ENCODE assay signal across 7 mouse cellular contexts in the genomic region with DNA sequence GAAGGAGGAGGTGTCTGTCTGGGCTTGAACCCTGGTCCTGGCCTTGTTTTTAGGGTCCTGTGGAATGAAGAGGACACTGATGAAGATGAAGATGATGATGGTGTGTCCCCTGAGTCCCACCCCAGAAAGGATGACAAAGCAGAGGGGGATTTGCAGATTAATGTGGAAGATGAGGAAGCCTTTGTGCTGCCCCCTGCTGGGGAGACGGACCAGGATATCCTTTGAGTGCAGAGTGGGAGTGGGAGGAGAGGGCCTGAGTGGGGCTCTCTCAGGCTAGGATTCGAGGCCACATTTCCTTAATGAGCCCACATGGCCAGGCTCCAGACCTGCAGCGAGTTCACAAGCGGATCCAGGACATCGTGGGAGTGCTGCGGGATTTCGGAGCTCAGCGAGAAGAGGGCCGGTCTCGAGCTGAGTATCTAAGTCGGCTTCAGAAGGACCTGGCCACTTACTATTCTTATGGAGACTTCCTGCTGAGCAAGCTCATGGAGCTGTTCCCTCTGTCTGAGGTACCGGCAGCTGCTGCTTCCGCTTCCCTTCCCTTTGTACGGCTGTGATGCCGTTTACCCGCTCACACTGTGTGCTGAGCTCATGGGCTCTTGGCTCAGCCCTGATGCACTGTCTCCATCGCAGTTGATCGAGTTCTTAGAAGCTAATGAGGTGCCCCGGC. TPM values are rescaled to one million over a fixed set of nuclear protein-coding genes. Genes with fewer than 3 reads are reported as not detected.
DNase-seq lines count a peak whose midpoint lies in the region; ATAC-seq and TF ChIP-seq lines count a peak whose summit lies in the region.

No protein-coding gene starts in this region.

- 0 out of 2 replicates have a peak, but pooled peaks have one; percentile 10 for ATAC-seq in hindbrain, embryonic 11.5 days (ENCODE audit: low FRiP score)
- no peak for ATAC-seq in hindbrain, embryonic 16.5 days

- WGBS in hindbrain, embryonic 11.5 days: 87% methylated on average over 19 of the region's 19 CpGs
- 87% methylated on average over 19 of the region's 19 CpGs for WGBS in hindbrain, embryonic 16.5 days
- WGBS in bone marrow, adult 2 months: 89% methylated on average over 19 of the region's 19 CpGs

- TF ChIP-seq CTCF in bone marrow, adult 2 months (IDR thresholded peaks at IDR 0.05; ENCODE audit: control insufficient read depth, insufficient read depth, low read length): peak; percentile 66; the same call in 1 of the 2 replicates

- peak; percentile 59 for DNase-seq in hindbrain, embryonic 11.5 days (ENCODE audit: low spot score)
- DNase-seq in right cerebral cortex, adult 18-20 months: peak; percentile 55
- no peak for DNase-seq in right cerebral cortex, postnatal 25 days
- DNase-seq in kidney, postnatal 4 days: peak; percentile 67 to 73
- peak; percentile 83 for DNase-seq in thymus, postnatal 4 days

- H3K4me1 ChIP-seq in hindbrain, embryonic 11.5 days (replicated peaks; ENCODE audit: control insufficient read depth, insufficient read depth, low read length): 0 out of 2 replicates have a peak, but pooled peaks cover 2% of the 10 kb centered on the region
- peaks cover 6% of the 10 kb centered on the region for H3K4me1 ChIP-seq in hindbrain, embryonic 16.5 days (ENCODE audit: control insufficient read depth, insufficient read depth, low read depth, low read length)
- no peaks in the 10 kb centered on the region for H3K4me1 ChIP-seq in bone marrow, adult 2 months (ENCODE audit: control insufficient read depth, insufficient read depth, low read length)

- no peaks in the 10 kb centered on the region for H3K9me3 ChIP-seq in hindbrain, embryonic 11.5 days (ENCODE audit: control insufficient read depth, low read length)
- H3K9me3 ChIP-seq in hindbrain, embryonic 16.5 days (ENCODE audit: control insufficient read depth, low read length): no peaks in the 10 kb centered on the region

- H3K9ac ChIP-seq in hindbrain, embryonic 11.5 days (ENCODE audit: low read depth, low read length): no peak overlapping the region
- H3K9ac ChIP-seq in hindbrain, embryonic 16.5 days (ENCODE audit: low read depth, low read length): no peak overlapping the region

- no peaks in the 10 kb centered on the region for H3K27me3 ChIP-seq in hindbrain, embryonic 11.5 days (ENCODE audit: control insufficient read depth, insufficient read depth, low read length)
- no peaks in the 10 kb centered on the region for H3K27me3 ChIP-seq in hindbrain, embryonic 16.5 days (replicated peaks; ENCODE audit: control insufficient read depth, insufficient read depth, low read length)

- peaks cover 23% of the 10 kb centered on the region for H3K36me3 ChIP-seq in hindbrain, embryonic 11.5 days (ENCODE audit: control insufficient read depth, insufficient read depth, low read length)
- peaks cover 55% of the 10 kb centered on the region for H3K36me3 ChIP-seq in hindbrain, embryonic 16.5 days (ENCODE audit: control insufficient read depth, insufficient read depth, low read length)

- no peak overlapping the region for H3K27ac ChIP-seq in hindbrain, embryonic 11.5 days (ENCODE audit: low read depth, low read length)
- H3K27ac ChIP-seq in hindbrain, embryonic 16.5 days (ENCODE audit: low read depth, low read length): no peak overlapping the region
- no peak overlapping the region for H3K27ac ChIP-seq in bone marrow, adult 2 months (ENCODE audit: control insufficient read depth, insufficient read depth, low read depth, low read length, poor library complexity)

- no peak overlapping the region for H3K4me3 ChIP-seq in hindbrain, embryonic 11.5 days (ENCODE audit: low read depth, low read length)
- H3K4me3 ChIP-seq in hindbrain, embryonic 16.5 days (ENCODE audit: low read length): no peak overlapping the region
- no peak overlapping the region for H3K4me3 ChIP-seq in bone marrow, adult 2 months (replicated peaks; ENCODE audit: control insufficient read depth, low read depth, low read length)

- no peak for TF ChIP-seq POLR2A in bone marrow, adult 2 months (IDR thresholded peaks at IDR 0.05; ENCODE audit: borderline replicate concordance, control insufficient read depth, low read depth, low read length)

- H3K4me2 ChIP-seq in hindbrain, embryonic 11.5 days (replicated peaks; ENCODE audit: low read depth, low read length): no peak overlapping the region
- no peak overlapping the region for H3K4me2 ChIP-seq in hindbrain, embryonic 16.5 days (ENCODE audit: low read length)

RNA-seq across cellular contexts. Expression of a gene that starts 5.4 kb away (rescaled TPM):
- 45.3 and 58.8 TPM in 2 replicates for polyA plus RNA-seq in hindbrain, embryonic 11.5 days (2014; fragmentation: Nextera tagmentation; extraction: Ambion mirVana)
- 48.6 and 50.7 TPM in 2 replicates for polyA plus RNA-seq in hindbrain, embryonic 16.5 days (2015; fragmentation: Nextera tagmentation; extraction: Ambion mirVana)
- 12.5 and 25.7 TPM in 2 replicates for polyA plus RNA-seq in bone marrow, adult 2 months (2011; ENCODE audit: insufficient read depth, insufficient read length, low replicate concordance, missing spikeins)

RNA-seq across cellular contexts. Expression of a gene that starts 7.9 kb away (rescaled TPM):
- 10.3 and 10.4 TPM in 2 replicates for polyA plus RNA-seq in hindbrain, embryonic 11.5 days (2014; fragmentation: Nextera tagmentation; extraction: Ambion mirVana)
- polyA plus RNA-seq in hindbrain, embryonic 16.5 days (2015; fragmentation: Nextera tagmentation; extraction: Ambion mirVana): 20.3 and 21.9 TPM in 2 replicates
- polyA plus RNA-seq in bone marrow, adult 2 months (2011; ENCODE audit: insufficient read depth, insufficient read length, low replicate concordance, missing spikeins): 21.0 and 39.0 TPM in 2 replicates

RNA-seq across cellular contexts. Expression of a gene that starts 29.1 kb away (rescaled TPM):
- polyA plus RNA-seq in hindbrain, embryonic 11.5 days (2014; fragmentation: Nextera tagmentation; extraction: Ambion mirVana): 2,070 and 2,095 TPM in 2 replicates
- 1,587 and 1,624 TPM in 2 replicates for polyA plus RNA-seq in hindbrain, embryonic 16.5 days (2015; fragmentation: Nextera tagmentation; extraction: Ambion mirVana)
- 40.4 and 98.2 TPM in 2 replicates for polyA plus RNA-seq in bone marrow, adult 2 months (2011; ENCODE audit: insufficient read depth, insufficient read length, low replicate concordance, missing spikeins)

RNA-seq across cellular contexts. Expression of a gene that starts 41.4 kb away (rescaled TPM):
- 105 and 130 TPM in 2 replicates for polyA plus RNA-seq in hindbrain, embryonic 11.5 days (2014; fragmentation: Nextera tagmentation; extraction: Ambion mirVana)
- 66.6 and 68.4 TPM in 2 replicates for polyA plus RNA-seq in hindbrain, embryonic 16.5 days (2015; fragmentation: Nextera tagmentation; extraction: Ambion mirVana)
- 66.8 and 106 TPM in 2 replicates for polyA plus RNA-seq in bone marrow, adult 2 months (2011; ENCODE audit: insufficient read depth, insufficient read length, low replicate concordance, missing spikeins)

RNA-seq across cellular contexts. Expression of a gene that starts 54.4 kb away (rescaled TPM):
- polyA plus RNA-seq in hindbrain, embryonic 11.5 days (2014; fragmentation: Nextera tagmentation; extraction: Ambion mirVana): 109 and 110 TPM in 2 replicates
- 37.7 and 50.2 TPM in 2 replicates for polyA plus RNA-seq in hindbrain, embryonic 16.5 days (2015; fragmentation: Nextera tagmentation; extraction: Ambion mirVana)
- 314 and 361 TPM in 2 replicates for polyA plus RNA-seq in bone marrow, adult 2 months (2011; ENCODE audit: insufficient read depth, insufficient read length, low replicate concordance, missing spikeins)

Comparison
In these comparisons a context has a peak if more than half of its experiments do, and no peak if none do; other contexts are left out.
1. RNA of a gene that starts 29.1 kb away (polyA plus RNA-seq): 2,070 to 2,095 TPM in hindbrain, embryonic 11.5 days and 1,587 to 1,624 TPM in hindbrain, embryonic 16.5 days; 40.4 to 98.2 TPM in bone marrow, adult 2 months; every median in the first group is over 10 times any median in the second.